Mouse (Mus musculus) kidney, adult 9 months (tissue): ENCODE measurements around the gene Dhx35.

ENCODE experiments used
- DNase-seq: peaks from one replicate; pipeline ENCODE4 v3.0.0; 2022

Gene Dhx35

GRCm38 (mm10) chr2:158815686-158816085 is 21.1 kb downstream of the Dhx35 start:
- no peak for DNase-seq

GRCm38 (mm10) chr2:158816239-158816638 is 21.6 kb downstream of the Dhx35 start:
- no peak for DNase-seq

DNA sequence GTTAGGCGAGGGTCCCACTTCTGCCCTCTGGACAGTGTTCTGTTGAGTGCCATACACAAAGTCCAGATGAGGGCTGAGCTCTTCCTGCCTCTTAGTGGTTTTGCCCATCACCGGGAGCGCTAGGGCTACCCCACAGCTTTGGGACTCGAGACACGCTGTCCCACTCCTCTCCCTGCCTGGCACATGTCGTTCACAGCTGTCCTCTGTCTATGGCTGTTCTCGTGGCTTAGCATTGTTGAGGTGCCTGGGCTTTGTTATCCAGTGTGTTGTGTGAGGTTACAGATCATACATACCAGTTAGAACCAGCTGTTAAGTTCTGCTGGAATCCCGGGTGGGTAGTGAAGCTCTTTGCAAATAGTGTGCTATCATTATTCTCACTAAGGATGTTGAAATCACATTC is 23.1 kb downstream of the Dhx35 start:
- no peak for DNase-seq

- DNase-seq = no peak
Observed at GRCm38 (mm10) chr2:158828124-158828523, 33.5 kb downstream of the Dhx35 start.

DNA sequence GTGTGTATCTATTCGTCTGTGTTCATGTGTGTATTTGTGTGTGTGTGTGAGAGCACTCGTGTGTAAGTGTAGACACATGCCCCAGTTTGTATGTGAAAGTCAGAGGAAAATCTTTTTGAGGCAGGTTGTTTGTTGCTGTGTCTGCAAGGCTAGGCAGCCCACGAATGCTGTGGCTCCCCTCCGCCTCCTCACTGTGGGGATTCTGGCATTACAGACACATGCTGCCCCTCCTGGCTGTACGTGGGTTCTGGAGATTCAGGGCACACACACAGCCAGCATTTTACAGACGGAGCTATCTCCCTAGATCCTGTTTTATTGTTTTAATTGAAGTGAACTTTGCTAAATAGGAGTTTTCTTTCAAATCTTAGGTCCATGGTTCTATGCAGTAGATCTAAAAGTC is 35.1 kb downstream of the Dhx35 start:
- no peak for DNase-seq

DNA sequence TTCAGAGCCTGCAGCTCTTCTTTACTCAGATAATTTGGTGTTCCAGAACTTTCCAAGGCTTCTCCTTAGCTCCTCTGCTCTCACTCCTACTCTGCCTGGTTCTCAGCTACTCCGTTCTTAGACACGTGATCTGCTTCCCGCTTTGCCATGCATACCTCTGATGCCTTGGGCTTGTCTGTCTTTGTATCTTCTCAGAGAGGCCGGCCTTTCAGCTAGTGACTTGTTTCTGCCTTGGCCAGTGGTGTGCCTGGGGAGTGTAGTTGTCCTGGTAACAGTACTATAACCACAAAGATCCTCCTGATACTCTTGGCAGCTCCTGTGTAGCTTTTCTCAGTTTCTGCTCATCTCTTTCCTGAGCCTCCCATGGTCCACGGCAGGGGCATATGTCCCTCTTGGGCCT is 38.6 kb downstream of the Dhx35 start:
- no peak for DNase-seq

DNA sequence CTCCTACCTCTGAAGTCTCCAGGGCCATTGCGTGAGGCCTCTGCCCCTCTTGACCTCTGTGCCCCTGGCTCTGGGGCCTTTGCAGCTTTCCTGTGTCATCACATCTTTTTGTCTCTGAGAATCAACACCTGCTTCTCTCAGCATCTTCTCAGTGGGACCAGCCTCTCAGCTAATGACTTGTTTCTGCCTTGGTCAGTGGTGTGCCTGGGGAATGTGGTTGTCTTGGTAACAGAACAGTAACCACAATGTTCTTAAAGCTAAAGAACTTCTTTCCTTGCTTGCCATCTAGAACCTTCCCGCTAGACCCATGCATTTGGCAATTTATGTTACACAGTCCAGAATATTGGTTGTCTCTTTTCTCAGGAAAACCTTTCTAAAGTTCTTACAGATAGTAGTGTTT is 39.0 kb downstream of the Dhx35 start:
- DNase-seq = no peak

GRCm38 (mm10) chr2:158843287-158843686 is 48.7 kb downstream of the Dhx35 start:
- no peak for DNase-seq

DNA sequence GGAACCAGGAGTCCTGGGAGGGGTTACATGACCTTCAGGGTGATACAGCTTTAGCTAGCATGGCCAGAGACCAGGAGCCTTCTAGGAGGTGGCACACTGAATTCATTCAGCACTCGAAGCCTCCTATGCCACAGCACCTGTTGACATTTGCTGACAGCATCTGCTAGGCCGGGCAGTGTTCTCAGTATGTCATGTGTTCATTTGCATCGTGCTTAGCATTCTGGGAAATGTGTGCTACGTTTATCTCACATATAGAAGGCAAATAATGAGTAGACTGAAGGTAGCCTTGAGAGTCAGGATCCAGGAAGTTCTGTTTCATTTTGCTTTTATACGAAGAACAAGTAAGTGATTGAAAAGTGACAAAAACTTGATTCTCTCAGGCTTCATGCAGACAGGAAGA is 50.4 kb downstream of the Dhx35 start:
- DNase-seq = no peak

- no peak for DNase-seq
Observed at GRCm38 (mm10) chr2:158846208-158846607, 51.6 kb downstream of the Dhx35 start.

DNA sequence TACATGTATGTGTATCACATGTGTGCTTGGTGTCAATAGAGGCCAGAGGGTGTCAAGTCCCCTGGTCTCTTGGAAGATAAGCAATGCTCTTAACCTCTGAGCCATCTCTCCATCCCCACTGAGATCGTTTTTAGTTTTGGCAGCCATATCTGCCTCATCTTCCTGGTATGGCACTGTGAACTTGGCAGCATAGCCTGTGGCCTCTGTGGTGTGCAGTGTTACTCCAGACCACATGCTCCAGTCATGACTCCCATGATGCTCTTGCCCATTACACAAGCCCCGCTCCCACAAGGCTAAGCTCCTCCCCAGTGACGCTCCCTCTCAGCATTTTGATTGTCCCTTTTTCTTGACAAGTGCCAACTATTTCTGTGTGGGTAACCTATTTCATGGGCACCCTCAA is 53.4 kb downstream of the Dhx35 start:
- no peak for DNase-seq

- DNase-seq = no peak
Observed at GRCm38 (mm10) chr2:158849416-158849815, 54.8 kb downstream of the Dhx35 start.

GRCm38 (mm10) chr2:158852579-158852978 is 58.0 kb downstream of the Dhx35 start:
- peak; percentile 26 for DNase-seq

GRCm38 (mm10) chr2:158856896-158857499 is 62.4 kb downstream of the Dhx35 start:
- DNase-seq = peak; percentile 6

GRCm38 (mm10) chr2:158857579-158857978 is 63.0 kb downstream of the Dhx35 start:
- peak; percentile 69 for DNase-seq

DNA sequence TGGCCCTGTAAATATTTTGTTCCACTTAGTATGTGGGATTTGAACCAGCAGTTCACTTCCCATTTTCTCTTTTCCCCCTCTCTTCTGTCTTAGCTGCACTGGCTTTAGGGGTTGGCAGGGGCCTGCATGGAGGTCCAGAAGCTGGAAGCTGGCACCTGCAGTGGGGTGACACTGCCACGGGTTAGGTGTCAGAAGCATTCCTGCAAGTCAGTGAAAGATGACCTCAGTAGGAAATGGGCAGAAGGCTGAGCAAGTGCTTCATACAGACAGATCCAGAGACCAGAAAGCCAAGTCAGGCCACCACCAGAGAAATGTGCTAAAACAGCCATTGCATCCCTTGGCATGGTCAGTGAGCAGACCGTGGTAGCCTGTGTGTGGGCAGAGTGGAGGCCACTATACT is 66.5 kb downstream of the Dhx35 start:
- no peak for DNase-seq

DNA sequence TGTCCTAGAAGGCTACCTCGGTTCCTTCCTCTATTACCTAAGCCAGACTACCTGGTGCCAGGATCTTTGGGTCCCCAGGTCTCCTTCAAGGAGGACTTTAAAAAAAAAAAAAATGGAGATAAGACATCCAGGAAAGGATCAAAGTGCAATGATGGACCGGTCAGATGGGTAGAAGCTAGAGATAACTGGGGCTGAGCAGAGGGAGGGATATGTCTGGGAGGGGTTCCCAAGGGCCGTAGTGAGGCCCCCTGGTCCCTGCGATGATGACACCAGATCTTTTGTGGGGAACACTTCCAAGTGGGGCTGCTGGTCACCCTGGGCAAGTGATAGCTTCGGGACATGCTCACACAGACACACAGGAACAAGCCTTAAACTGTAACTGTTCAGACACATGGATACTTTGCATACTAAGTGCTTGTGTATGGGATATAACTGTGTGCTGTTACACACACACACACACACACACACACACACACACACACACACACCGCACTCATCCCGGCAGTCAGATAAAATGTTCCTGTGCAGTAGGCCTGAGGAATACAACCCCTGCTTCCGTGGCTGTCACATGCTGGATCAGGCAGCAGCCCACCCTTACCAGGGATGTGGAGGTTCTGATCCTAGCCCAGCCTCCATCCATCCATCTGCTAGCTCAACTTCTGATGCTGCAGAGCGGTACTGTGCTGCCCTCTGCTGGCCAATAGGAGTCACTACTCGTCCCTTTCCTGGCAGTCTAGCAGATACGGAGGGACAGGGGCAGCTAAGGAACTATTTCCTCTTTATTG is 68.9 kb downstream of the Dhx35 start:
- DNase-seq = peak; percentile 46

GRCm38 (mm10) chr2:158864126-158864458 is 69.5 kb downstream of the Dhx35 start:
- no peak for DNase-seq

GRCm38 (mm10) chr2:158865358-158865757 is 70.8 kb downstream of the Dhx35 start:
- DNase-seq = peak; percentile 72

DNA sequence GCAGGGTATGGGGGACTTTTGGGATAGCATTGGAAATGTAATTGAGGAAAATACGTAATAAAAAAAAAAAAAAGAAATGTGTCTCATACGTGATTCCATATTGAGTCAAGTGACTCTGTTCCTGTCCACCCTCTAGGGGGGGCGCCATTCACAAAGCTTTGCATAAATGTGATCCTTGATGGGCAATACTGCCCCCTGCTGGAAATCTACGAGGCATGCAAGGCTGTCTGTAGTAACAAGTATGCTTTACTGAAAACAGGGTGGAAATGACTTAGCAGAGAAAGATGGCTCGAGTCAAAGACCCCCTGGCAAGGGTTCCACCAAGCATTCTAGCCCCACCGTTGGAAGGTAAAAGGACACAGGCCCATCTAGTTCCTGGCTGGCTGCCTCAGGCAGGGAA is 92.0 kb downstream of the Dhx35 start:
- DNase-seq = peak; percentile 15

DNA sequence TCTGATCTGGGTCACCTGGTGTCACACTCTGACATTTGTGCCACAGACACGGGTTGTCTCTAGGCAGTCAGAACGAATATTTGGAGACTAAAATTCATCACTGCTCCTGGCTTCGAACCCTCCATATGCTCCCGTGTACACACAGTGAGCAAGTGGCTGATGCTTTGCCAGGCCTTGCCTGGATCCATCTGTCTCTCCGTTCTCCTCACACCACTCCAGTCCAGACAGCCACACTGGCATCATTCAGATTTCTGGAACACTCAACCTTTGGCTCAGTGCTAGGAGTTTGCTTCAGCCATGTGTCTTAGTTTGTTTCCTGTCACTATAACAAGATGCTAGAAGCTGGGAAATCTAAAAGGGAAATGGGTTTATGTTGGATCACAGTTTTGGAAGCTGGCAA is 93.9 kb downstream of the Dhx35 start:
- DNase-seq = no peak

DNA sequence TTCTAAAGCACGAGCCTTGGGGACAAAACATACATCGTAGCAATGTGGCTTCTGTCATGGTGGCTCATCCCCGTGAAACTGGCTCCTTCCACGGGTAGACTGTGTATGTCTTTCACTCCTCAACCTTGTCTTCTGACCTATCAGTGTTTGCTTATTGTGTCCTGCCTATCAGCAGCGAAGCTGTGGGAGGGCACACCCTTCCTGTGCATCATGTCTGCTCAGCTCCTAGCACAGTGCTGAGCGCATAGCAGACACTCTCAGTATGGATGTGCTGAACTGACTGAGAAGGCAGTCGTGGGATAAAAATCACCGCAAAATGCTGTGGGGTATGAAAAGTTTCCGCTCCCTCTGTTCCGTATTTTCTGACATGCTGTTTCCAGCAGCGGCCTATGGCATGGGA is 94.6 kb downstream of the Dhx35 start:
- no peak for DNase-seq

- no peak for DNase-seq
Observed at GRCm38 (mm10) chr2:158891319-158891718, 96.7 kb downstream of the Dhx35 start.

GRCm38 (mm10) chr2:158893171-158893853 is 98.7 kb downstream of the Dhx35 start:
- no peak for DNase-seq
